Mouse (Mus musculus) T-helper 17 cell (primary cell): ENCODE data around the gene Zfand2a.

ENCODE experiments used
- in situ Hi-C, 2 experiments: fragments of 300-600 bp; cut with MboI, MseI; formaldehyde crosslinking; loops; 1 replicate in 1 of 2; 2 replicates in 1 of 2; pipeline ENCODE4 v1.15.1; 2025; ENCODE audit warnings: high pct_unique_total_duplicates in 2 of 2

Gene Zfand2a

GRCm38 (mm10) chr5:139484185-139484814, at the start of gene Zfand2a:
Gene Zfand2a (minus strand): TSS chr5:139484549.
- in situ Hi-C loops, result no loop called here

GRCm38 (mm10) chr5:139528851-139529250, 44.5 kb upstream of the Zfand2a start:
- in situ Hi-C loops, result no loop called here

- in situ Hi-C loops, result no loop called here
These were observed 37.6 kb upstream of the Zfand2a start for GRCm38 (mm10) chr5:139521987-139522386.

GRCm38 (mm10) chr5:139520069-139520834, 35.9 kb upstream of the Zfand2a start:
- in situ Hi-C loops, result no loop called here

- in situ Hi-C loops, result no loop called here
These were observed 31.9 kb upstream of the Zfand2a start for GRCm38 (mm10) chr5:139516281-139516680.

GRCm38 (mm10) chr5:139512201-139512600, 27.9 kb upstream of the Zfand2a start:
- in situ Hi-C loops, result no loop called here

GRCm38 (mm10) chr5:139510682-139511366, 26.5 kb upstream of the Zfand2a start:
- in situ Hi-C loops, result no loop called here

- in situ Hi-C loops, result no loop called here
These were observed 21.9 kb upstream of the Zfand2a start for GRCm38 (mm10) chr5:139506207-139506606.

- in situ Hi-C loops, result no loop called here
These were observed 20.8 kb upstream of the Zfand2a start for GRCm38 (mm10) chr5:139505073-139505606.

GRCm38 (mm10) chr5:139502281-139502680, 17.9 kb upstream of the Zfand2a start:
- in situ Hi-C loops, result no loop called here

GRCm38 (mm10) chr5:139498791-139499190, 14.4 kb upstream of the Zfand2a start:
- in situ Hi-C loops, result no loop called here

- in situ Hi-C loops, result no loop called here
These were observed 12.6 kb upstream of the Zfand2a start for GRCm38 (mm10) chr5:139496939-139497338.

- in situ Hi-C loops, result no loop called here
These were observed 10.8 kb upstream of the Zfand2a start for GRCm38 (mm10) chr5:139495019-139495669.

- in situ Hi-C loops, result no loop called here
These were observed 9.3 kb upstream of the Zfand2a start for GRCm38 (mm10) chr5:139493690-139494089.

- in situ Hi-C loops, result no loop called here
These were observed 7.0 kb upstream of the Zfand2a start for GRCm38 (mm10) chr5:139491348-139491747.

- in situ Hi-C loops, result no loop called here
These were observed 5.8 kb upstream of the Zfand2a start for GRCm38 (mm10) chr5:139490131-139490530.

GRCm38 (mm10) chr5:139483171-139483848, 1.0 kb downstream of the Zfand2a start:
- in situ Hi-C loops, result no loop called here

GRCm38 (mm10) chr5:139480406-139480805, 3.9 kb downstream of the Zfand2a start:
- in situ Hi-C loops, result no loop called here

- in situ Hi-C loops, result no loop called here
These were observed 5.3 kb downstream of the Zfand2a start for GRCm38 (mm10) chr5:139479088-139479487.

- in situ Hi-C loops, result no loop called here
These were observed 9.6 kb downstream of the Zfand2a start for GRCm38 (mm10) chr5:139474741-139475140.

- in situ Hi-C loops, result loop anchor here in 1 of 2 experiments (10.0 kb wide), 1 partner anchor 103 kb away; no protein-coding TSS in a partner anchor
These were observed 16.4 kb downstream of the Zfand2a start for GRCm38 (mm10) chr5:139467998-139468397.
